Mouse (Mus musculus): ENCODE results near the gene Stxbp1.

Gene Stxbp1

DNA sequence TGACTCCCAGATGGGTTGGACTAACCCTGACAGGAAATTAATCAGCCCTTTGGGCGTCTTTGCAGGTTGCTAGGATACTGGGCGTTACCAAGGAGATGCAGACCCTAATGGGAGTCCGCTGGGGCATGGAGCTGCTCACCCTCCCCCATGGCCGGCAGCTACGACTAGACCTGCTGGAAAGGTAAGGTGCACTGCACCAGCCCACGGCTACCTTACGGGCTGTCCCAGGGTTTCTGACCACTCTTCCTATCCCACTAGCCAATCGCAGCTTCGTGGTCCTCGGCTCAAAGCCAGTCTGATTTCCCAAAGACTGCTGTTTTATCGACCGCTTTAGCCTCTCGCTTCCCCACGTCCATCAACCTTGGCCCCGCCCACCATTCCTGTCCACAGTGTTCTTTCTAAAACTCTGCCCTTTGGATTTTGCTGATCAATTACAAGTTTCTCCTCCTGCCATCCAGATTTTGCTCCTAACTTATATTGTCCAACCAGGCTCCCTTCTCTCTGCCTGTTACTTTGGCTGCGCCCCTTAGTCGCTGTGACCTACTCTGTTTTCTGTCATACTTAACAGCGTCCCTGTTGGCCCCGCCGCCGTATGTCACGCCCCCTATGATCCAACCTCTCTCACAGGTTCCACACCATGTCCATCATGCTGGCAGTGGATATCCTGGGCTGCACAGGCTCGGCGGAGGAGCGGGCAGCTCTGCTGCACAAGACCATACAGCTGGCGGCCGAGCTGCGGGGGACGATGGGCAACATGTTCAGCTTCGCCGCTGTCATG lies 96.0 kb downstream of the Stxbp1 start:
- DNase-seq: no peak

DNA sequence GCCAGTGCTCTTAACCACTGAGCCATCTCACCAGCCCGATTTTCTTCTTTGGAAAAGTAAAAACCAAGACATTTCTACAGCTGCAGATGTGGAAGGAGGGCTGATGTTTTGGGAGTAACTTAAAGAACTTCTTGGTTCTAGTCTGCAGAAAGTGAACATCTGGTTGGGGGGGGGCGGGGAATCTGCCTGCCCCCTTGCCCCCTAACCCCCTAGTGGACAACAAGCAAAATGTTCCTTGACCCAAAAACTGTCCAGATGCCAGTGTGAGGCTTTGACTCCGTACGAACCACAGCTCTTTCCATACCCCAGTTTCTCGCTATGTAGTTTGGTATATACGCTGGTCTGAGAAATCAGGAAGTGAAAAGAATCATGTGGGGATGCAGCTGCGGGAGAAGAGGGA lies 96.8 kb downstream of the Stxbp1 start:
- no peak for DNase-seq

DNA sequence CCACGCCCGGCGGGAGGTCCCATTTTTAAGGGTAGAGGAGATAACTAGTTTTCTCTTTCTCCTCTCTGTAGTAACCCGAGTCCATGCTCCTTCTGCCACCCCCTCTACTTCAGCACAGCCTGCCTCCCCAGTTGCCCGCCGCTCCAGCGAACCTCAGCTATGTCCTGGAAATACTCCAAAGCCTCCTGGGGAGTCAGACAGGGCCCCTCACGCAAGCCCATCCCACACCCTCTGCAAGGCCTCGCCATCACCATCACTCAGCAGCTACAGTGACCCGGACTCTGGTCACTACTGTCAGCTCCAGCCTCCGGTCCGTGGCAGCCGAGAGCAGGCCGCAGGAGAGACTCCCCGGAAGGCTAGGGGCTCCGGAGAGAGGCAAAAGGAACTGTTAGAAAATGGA lies 98.0 kb downstream of the Stxbp1 start:
- no peak for DNase-seq

DNA sequence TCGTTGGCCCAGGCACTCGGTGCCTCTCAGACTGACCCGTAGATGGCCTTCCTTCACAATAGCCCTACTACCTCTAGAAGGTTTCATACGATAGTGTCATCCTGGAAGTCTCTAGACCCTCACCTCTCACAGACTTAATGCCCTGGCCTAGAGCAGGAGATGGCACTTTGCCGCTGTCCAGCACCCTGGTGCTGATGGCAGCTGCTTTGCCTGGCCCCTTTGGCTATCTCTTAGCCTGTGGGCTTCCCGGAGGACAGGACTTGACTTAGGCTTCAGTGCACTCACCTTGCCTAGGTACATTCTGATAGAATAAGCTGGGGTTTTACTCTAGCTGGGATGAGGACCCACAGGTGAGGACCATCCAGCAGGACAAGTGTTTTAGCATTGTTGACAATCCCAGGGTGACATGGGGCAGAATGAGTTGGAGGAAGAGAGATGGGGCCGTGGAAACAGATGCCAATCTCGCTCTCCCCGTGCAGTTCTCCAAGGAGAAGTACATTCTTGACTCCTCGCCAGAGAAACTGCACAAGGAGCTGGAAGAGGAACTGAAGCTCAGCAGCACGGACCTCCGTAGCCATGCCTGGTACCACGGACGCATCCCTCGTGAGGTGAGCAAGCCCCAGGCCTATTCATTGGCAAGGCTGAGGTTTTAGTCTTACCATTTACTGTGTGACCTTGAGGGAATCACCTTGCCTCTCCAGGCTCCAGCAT lies 102.6 kb downstream of the Stxbp1 start:
- no peak for DNase-seq

DNA sequence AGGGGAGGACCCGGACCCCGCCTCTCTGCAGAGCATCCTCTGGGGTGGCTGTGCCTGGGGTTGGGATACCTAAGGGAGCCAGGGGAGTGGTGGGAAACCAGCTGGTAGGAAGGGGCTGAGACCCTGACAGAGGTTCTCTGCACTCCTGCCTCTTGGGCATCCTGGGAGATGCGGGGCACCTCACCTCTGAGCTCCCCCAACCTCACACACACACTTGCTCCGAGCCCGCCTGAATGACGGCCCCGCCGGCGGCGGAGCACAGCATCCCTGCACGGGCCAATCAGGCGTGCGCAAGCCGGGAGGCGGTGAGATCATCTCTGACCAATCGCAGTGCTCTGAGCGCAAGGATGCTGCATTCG lies 104.9 kb downstream of the Stxbp1 start:
- DNase-seq: peak; percentile 89

DNA sequence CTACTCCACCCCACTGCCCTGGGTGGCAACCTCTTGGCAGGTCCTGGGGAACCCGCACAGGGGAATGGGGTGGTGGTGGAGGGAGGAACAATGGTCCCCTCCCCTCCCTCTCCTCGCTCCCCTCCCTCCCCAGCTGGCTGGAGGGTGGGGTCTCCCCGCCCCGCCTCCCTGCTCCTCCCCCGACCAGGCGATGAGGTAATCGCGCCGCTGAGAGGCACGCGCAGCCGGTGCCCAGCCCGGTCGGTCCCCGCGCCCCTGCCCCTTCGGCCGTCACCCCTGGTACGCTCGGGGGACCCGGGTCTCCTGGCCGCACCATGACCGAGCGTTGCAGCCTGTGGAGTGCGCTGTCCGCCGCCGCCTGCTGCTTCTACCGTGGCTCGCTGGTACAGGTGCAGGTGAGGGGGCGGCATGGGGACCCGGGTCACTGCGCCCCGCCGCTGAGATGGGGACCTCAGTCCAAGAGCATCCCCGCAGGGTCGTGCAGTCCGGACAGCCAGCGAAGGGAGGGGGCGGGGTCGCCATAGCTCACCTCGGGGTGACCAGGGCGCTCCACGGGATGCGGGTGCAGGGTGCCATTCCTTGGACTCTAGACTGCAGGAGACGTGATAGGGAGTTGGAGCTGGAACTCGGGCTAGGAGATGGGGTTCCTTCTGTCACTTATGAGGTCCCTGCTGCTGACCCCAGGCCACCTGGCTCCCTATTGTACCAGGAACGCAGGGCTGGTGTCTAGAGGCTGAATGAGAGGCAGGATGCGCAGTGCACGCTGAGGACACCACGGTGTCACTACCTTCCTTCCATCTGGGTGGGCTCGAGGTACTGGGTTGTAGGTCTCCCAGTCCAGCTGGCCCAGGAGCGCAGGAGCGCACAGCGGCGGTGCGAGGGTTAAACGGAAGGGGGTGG lies 105.5 kb downstream of the Stxbp1 start:
- peak; percentile 72 for DNase-seq

DNA sequence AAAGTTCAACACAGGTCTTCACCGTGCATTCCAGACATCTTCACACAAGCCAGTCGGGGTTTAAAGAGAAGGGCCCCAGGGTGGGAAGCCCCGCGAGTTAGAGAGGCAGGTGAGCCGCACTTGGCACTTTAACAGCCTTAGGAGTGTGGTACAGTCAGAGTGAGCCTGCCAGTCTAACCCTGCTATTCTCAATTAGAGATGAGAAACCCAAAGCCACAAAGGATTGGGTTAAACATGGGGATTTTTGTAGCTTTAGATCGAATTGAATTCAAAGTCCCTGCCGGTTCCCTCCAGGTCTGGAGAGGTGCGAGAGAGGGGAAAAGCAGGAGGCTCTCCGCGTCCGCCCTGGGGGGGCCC lies 106.2 kb downstream of the Stxbp1 start, which contains the start of gene 6330409D20Rik:
TSS of gene 6330409D20Rik (minus strand) at position 101 of the 357 bp plus-strand sequence.
- DNase-seq: no peak

DNA sequence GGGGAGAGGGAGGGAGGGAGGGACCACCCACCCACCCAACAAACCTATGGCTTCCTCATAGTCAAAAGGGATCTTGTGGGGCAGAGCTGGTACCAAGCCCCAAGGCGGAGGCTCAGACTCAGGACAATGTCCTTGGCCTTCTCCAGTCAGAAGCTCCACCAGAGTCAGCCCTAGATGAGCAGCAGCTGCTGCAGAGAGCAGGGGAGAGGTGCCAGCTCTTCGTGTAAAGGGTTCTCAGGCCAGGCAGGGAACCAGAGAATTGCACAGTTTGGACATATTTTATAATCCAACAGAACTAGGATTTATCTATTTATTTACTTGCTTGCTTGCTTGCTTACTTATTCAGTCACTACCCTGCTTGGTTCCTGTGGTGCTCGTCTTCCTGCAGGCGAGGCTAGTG lies 107.7 kb downstream of the Stxbp1 start:
- no peak for DNase-seq
